Mouse (Mus musculus) stomach, postnatal 0 days (tissue): ENCODE results near the gene Sox30.
A peak's percentile ranks its signal among the peaks of the same experiment; 100 is the strongest.

Source experiments
- CTCF ChIP-seq: IDR thresholded peaks from 2 replicates; pipeline ENCODE4 v1.5.1; 2016; ENCODE audit warnings: antibody characterized with exemption, low read depth, mild to moderate bottlenecking, moderate library complexity
- EP300 ChIP-seq: optimal IDR thresholded peaks from 2 replicates; pipeline ENCODE3; 2016; ENCODE audit warnings: antibody characterized with exemption

- peak; percentile 57 for TF ChIP-seq CTCF
- no peak for TF ChIP-seq EP300
Observed at GRCm38 (mm10) chr11:46062993-46063731, 83.1 kb downstream of the Sox30 start.
